Mouse (Mus musculus): ENCODE results near the gene Npas3. TPM values are rescaled to one million over a fixed set of nuclear protein-coding genes. Genes with fewer than 3 reads are reported as not detected.
"Not testable (repeated sequence)": the region's sequence is repeated elsewhere in the genome, so short reads cannot be mapped to it uniquely, and the experiment has no call there.

Npas3 gene
- polyA plus RNA-seq, 1 experiment from 2014 or later: 25.9 TPM

DNA sequence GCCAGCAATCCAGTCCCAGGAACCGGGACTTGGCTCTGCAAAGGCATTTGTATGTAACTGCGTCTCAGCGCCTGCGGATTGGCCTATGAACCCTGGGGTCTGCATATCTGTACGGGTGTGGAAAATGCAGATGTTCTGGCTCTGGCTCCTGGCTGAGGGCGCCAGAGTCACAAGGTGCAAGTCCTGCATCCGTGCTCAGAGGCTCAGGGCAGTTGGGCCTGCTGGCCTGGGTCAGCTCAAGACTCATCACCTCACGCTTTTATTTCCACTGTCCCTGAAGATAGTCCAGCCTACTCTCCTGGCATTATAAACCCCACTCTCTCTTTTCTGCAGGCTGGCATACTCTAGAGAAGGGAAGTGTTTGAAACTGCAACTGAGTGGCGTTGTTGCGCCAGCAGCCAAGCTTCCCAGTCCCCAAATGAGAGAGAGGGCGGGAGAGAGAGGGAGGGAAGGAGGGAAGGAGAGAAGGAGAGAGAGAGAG is 3.3 kb downstream of the Npas3 start:
- H3K9ac ChIP-seq: peak overlapping the region; percentile 97
- ATAC-seq (ENCODE audit: low FRiP score): peak; percentile 21; the same call in 1 of the 2 replicates
- H3K27me3 ChIP-seq (ENCODE audit: control insufficient read depth, insufficient read depth, low read length): peaks cover 8% of the 10 kb centered on the region; the same call in 1 of the 2 replicates
- peak overlapping the region; percentile 89 for H3K4me3 ChIP-seq (replicated peaks; ENCODE audit: low read length)
- WGBS: 1% methylated on average over 11 of the region's 11 CpGs
- H3K36me3 ChIP-seq (replicated peaks; ENCODE audit: control insufficient read depth, insufficient read depth): no peaks in the 10 kb centered on the region
- no peaks in the 10 kb centered on the region for H3K9me3 ChIP-seq (ENCODE audit: control insufficient read depth, low read length)
- peaks cover 28% of the 10 kb centered on the region for H3K4me1 ChIP-seq (replicated peaks; ENCODE audit: control insufficient read depth, insufficient read depth, low read length)
- peak overlapping the region; percentile 85 for H3K4me2 ChIP-seq (replicated peaks)
- DNase-seq (ENCODE audit: low spot score): peak; percentile 60
- peak overlapping the region; percentile 98 for H3K27ac ChIP-seq

DNA sequence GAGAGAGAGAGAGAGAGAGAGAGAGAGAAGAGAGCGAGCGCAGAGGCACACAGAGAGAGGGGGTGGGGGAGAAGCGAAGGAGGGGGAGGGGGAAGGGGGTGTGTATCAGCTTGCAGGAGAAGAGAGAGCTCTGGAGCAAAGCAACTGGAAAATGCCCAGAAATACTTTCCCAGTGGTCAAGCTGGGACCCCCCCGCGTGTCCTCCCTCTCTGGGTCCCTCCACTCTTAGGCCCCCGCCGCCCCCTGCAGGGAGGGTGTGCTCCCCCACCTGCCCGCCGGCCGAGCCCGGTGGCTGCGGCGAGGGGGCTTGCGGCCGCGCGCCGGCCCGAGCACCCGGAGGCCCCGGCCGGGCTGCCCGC is 3.7 kb downstream of the Npas3 start:
- WGBS: under 1% methylated on average over 12 of the region's 23 CpGs
- H3K27ac ChIP-seq: peak overlapping the region; percentile 98
- DNase-seq (ENCODE audit: low spot score): peak; percentile 43
- H3K4me2 ChIP-seq (replicated peaks): peak overlapping the region; percentile 85
- H3K36me3 ChIP-seq (replicated peaks; ENCODE audit: control insufficient read depth, insufficient read depth): no peaks in the 10 kb centered on the region
- H3K9me3 ChIP-seq (ENCODE audit: control insufficient read depth, low read length): no peaks in the 10 kb centered on the region
- peaks cover 23% of the 10 kb centered on the region for H3K4me1 ChIP-seq (replicated peaks; ENCODE audit: control insufficient read depth, insufficient read depth, low read length)
- peak overlapping the region; percentile 89 for H3K4me3 ChIP-seq (replicated peaks; ENCODE audit: low read length)
- peak overlapping the region; percentile 97 for H3K9ac ChIP-seq
- peaks cover 8% of the 10 kb centered on the region; the same call in 1 of the 2 replicates for H3K27me3 ChIP-seq (ENCODE audit: control insufficient read depth, insufficient read depth, low read length)
- ATAC-seq (ENCODE audit: low FRiP score): peak; percentile 29; the same call in 1 of the 2 replicates

DNA sequence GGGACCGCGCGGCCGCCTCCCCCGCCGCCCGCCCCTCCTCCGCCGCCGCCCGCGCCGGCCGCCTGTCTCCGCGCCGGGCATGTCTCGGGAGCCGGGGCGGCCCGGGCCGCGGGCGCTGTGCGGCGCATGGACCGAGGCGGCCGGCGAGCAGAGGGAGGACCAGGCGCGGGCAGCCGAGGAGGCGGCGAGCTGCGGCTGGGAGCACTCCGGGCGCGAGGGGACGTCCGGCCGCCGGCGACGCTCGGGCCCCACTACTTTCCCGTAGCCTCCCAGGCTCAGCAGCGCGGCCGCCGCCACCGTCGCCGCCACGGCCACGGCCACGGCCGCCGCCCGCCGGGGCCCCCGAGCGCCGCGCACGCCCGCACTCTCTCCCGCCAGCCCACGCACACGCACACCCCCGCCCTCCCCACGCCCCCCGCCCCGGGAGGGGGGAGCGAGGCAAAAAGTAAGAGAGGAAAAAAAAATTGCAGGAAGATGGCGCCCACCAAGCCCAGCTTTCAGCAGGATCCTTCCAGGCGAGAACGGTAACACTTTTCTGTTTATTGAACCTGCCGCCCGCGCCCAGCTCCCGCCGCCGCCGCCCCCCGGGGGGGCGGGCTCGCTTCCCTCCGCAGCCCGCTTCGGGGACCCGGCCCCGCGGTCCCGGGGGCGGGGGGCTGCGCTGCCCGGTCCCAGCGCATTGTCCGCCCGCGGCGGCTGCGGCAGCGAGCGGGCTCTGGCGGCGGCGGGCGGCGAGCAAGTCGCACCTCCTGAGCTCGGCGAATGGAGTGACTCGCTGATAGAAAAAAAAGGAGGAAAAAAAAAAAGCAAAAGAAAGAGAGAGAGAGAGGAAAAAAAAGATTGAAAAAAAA is 4.3 kb downstream of the Npas3 start:
- Histone ChIP-seq H3K9ac (peak overlapping the region; percentile 97), H3K4me1 (replicated peaks; ENCODE audit: control insufficient read depth, insufficient read depth, low read length) (peaks cover 21% of the 10 kb centered on the region), H3K27ac (peak overlapping the region; percentile 98), H3K27me3 (ENCODE audit: control insufficient read depth, insufficient read depth, low read length) (peaks cover 5% of the 10 kb centered on the region; the same call in 1 of the 2 replicates), H3K4me3 (replicated peaks; ENCODE audit: low read length) (peak overlapping the region; percentile 89), H3K4me2 (replicated peaks) (peak overlapping the region; percentile 85), H3K9me3 (ENCODE audit: control insufficient read depth, low read length) (no peaks in the 10 kb centered on the region), H3K36me3 (replicated peaks; ENCODE audit: control insufficient read depth, insufficient read depth) (no peaks in the 10 kb centered on the region)
- ATAC-seq (ENCODE audit: low FRiP score): peak; percentile 22; the same call in 1 of the 2 replicates
- DNase-seq (ENCODE audit: low spot score): peak; percentile 57
- WGBS: under 1% methylated on average over 82 of the region's 115 CpGs

DNA sequence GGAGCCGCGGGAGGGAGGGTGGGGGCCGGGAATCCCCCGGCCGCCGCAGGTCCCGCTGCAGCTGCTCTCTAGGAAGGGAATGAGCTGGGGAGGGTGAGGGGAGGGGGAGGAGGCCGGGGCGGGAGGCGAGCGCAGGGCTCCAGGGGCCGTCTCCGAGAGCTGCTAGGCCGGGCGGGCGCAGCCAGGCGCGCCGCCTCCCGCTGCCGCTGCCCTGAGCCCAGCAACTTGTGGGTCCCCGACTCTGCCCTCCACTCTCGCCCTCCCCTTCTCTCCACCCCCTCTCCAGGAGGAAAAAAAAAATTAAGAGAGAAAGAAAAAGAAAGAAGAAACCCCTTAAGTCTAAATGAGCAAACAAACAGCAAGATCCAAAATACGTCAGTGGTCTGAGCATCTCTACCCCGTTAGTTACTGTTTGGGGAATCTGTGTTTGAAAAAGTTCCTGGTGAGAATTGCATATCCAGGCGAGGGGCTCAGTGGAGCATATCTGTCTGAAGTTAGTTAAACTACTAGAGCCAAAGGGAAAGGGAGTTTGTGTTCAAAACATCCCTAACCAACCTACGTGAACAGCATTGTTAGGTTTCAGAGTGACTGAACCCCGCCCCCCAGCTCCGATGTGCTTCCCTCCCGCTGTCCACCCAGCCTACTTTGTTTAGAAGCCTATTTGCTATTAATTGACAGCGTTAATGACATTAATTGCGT is 5.1 kb downstream of the Npas3 start:
- DNase-seq (ENCODE audit: low spot score): peak; percentile 64
- H3K4me2 ChIP-seq (replicated peaks): peak overlapping the region; percentile 85
- H3K36me3 ChIP-seq (replicated peaks; ENCODE audit: control insufficient read depth, insufficient read depth): no peaks in the 10 kb centered on the region
- WGBS: under 1% methylated on average over 26 of the region's 32 CpGs
- H3K4me1 ChIP-seq (replicated peaks; ENCODE audit: control insufficient read depth, insufficient read depth, low read length): peaks cover 21% of the 10 kb centered on the region
- no peaks in the 10 kb centered on the region for H3K9me3 ChIP-seq (ENCODE audit: control insufficient read depth, low read length)
- H3K9ac ChIP-seq: peak overlapping the region; percentile 97
- H3K4me3 ChIP-seq (replicated peaks; ENCODE audit: low read length): peak overlapping the region; percentile 89
- 0 out of 2 replicates have a peak, but pooled peaks cover 5% of the 10 kb centered on the region for H3K27me3 ChIP-seq (ENCODE audit: control insufficient read depth, insufficient read depth, low read length)
- peak; percentile 38; the same call in 1 of the 2 replicates for ATAC-seq (ENCODE audit: low FRiP score)
- peak overlapping the region; percentile 98 for H3K27ac ChIP-seq

DNA sequence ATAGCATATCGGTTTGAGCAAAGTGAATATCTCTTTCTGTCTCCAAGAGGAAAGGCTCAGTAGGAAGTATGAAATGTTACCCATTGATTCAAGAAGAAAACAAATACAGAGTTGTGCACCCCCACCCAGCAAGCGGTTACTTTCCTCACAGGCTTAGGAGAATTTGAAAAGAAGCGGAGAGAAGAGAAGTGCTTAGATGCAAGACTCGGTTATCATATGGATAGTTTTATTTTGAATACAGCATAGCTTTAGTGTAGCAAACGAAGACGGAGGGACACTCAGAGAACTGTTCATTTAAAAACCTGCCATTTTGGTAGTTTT is 5.6 kb downstream of the Npas3 start:
- Histone ChIP-seq H3K36me3 (replicated peaks; ENCODE audit: control insufficient read depth, insufficient read depth) (no peaks in the 10 kb centered on the region), H3K9ac (peak overlapping the region; percentile 97), H3K9me3 (ENCODE audit: control insufficient read depth, low read length) (no peaks in the 10 kb centered on the region), H3K4me2 (replicated peaks) (peak overlapping the region; percentile 85), H3K4me3 (replicated peaks; ENCODE audit: low read length) (peak overlapping the region; percentile 89), H3K27ac (peak overlapping the region; percentile 98), H3K4me1 (replicated peaks; ENCODE audit: control insufficient read depth, insufficient read depth, low read length) (peaks cover 21% of the 10 kb centered on the region), H3K27me3 (ENCODE audit: control insufficient read depth, insufficient read depth, low read length) (0 out of 2 replicates have a peak, but pooled peaks cover 5% of the 10 kb centered on the region)
- no peak for DNase-seq (ENCODE audit: low spot score)
- no peak for ATAC-seq (ENCODE audit: low FRiP score)
- WGBS: 5% methylated on average over 6 of the region's 6 CpGs

DNA sequence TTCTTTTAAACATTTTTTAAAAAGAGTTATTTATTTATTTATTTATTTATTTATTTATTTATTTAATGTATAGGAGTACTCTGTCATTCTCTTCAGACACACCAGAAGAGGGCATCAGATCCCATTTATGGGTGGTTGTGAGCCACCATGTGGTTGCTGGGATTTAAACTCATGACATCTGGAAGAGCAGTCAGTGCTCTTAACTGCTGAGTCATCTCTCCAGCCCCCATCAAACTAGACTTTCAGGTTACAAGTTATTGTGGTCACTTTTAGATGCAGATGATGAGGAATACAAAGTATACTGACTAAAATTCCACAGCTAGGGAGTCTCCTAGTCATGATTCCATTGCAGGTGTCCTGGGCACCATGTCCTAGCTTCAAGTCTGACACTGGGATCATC is 26.0 kb downstream of the Npas3 start:
- H3K9me3 ChIP-seq (ENCODE audit: control insufficient read depth, low read length); H3K9ac ChIP-seq; ATAC-seq (ENCODE audit: low FRiP score); H3K4me3 ChIP-seq (replicated peaks; ENCODE audit: low read length); DNase-seq (ENCODE audit: low spot score); H3K27ac ChIP-seq; H3K4me1 ChIP-seq (replicated peaks; ENCODE audit: control insufficient read depth, insufficient read depth, low read length); H3K36me3 ChIP-seq (replicated peaks; ENCODE audit: control insufficient read depth, insufficient read depth); H3K4me2 ChIP-seq (replicated peaks); H3K27me3 ChIP-seq (ENCODE audit: control insufficient read depth, insufficient read depth, low read length): not testable (repeated sequence)

DNA sequence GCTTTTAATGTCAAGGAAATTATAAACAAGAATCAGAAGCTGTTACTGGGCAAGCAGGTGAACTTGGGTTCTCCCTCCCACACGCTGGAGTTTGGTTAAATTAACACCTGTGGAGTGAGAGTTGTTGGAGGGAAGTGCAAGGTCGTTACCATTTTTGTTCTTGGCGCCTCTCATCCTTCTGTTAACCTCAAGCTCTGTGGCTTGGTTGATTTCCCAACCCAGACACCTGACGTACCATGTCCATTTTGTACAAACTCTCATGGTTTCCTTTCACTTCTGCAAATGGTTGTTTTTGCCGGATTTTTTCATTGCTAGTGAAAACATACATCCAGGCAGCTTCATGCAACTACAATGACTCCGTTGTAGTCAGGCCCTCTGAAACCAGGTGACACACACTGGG is 28.9 kb downstream of the Npas3 start:
- Histone ChIP-seq H3K4me1 (replicated peaks; ENCODE audit: control insufficient read depth, insufficient read depth, low read length) (no peaks in the 10 kb centered on the region), H3K27me3 (ENCODE audit: control insufficient read depth, insufficient read depth, low read length) (no peaks in the 10 kb centered on the region), H3K36me3 (replicated peaks; ENCODE audit: control insufficient read depth, insufficient read depth) (no peaks in the 10 kb centered on the region), H3K4me2 (replicated peaks) (no peak overlapping the region), H3K4me3 (replicated peaks; ENCODE audit: low read length) (no peak overlapping the region), H3K9me3 (ENCODE audit: control insufficient read depth, low read length) (no peaks in the 10 kb centered on the region), H3K27ac (no peak overlapping the region), H3K9ac (no peak overlapping the region)
- ATAC-seq (ENCODE audit: low FRiP score) (no peak), DNase-seq (ENCODE audit: low spot score) (no peak)
- WGBS: 81% methylated on average over 6 of the region's 6 CpGs

DNA sequence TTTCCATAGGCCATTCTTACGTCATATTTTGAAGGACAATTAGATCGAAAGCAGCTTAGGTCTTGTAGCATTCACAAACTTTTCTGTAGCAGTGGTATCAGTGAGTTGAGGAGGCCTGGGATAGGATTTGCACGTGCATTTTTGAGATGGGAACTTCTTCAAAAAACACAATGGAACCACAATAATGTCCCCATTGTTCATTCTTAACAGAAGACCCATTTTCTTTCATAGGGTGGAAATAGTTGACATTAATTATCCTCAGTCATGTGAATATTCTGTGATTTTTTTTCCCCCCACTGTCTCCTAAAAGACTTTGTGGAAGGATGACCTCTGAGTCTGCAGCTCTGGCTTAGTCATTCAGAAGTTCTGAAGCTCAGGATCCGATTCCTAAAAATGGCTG is 41.9 kb downstream of the Npas3 start:
- Histone ChIP-seq H3K9ac (no peak overlapping the region), H3K4me1 (replicated peaks; ENCODE audit: control insufficient read depth, insufficient read depth, low read length) (peaks cover 17% of the 10 kb centered on the region; the same call in 1 of the 2 replicates), H3K36me3 (replicated peaks; ENCODE audit: control insufficient read depth, insufficient read depth) (no peaks in the 10 kb centered on the region), H3K27me3 (ENCODE audit: control insufficient read depth, insufficient read depth, low read length) (no peaks in the 10 kb centered on the region), H3K4me3 (replicated peaks; ENCODE audit: low read length) (no peak overlapping the region), H3K9me3 (ENCODE audit: control insufficient read depth, low read length) (no peaks in the 10 kb centered on the region), H3K4me2 (replicated peaks) (no peak overlapping the region), H3K27ac (no peak overlapping the region)
- ATAC-seq (ENCODE audit: low FRiP score): no peak
- 66% methylated on average over 4 of the region's 4 CpGs for WGBS
- DNase-seq (ENCODE audit: low spot score): no peak

DNA sequence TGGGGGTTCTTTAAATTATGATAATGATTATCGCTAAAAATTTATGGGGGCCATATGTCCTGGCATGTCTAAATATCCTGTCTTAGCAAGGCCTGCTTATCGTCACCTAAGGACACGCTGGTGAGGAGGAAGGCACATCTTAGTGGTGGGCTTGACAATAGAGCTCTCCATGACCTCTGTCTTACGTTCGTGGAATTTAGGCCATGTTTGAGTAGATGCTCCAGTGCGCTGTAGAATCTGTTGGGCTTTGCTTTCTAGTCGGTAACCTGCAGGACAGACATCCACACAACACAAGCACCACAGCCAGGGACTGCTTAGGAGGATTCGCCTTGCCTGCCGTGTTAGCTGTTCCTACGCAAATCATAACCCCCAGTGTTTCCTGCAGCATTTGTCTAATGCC is 42.4 kb downstream of the Npas3 start:
- ATAC-seq (ENCODE audit: low FRiP score): no peak
- H3K27ac ChIP-seq: no peak overlapping the region
- H3K4me2 ChIP-seq (replicated peaks): no peak overlapping the region
- no peak overlapping the region for H3K4me3 ChIP-seq (replicated peaks; ENCODE audit: low read length)
- H3K4me1 ChIP-seq (replicated peaks; ENCODE audit: control insufficient read depth, insufficient read depth, low read length): peaks cover 19% of the 10 kb centered on the region; the same call in 1 of the 2 replicates
- no peaks in the 10 kb centered on the region for H3K27me3 ChIP-seq (ENCODE audit: control insufficient read depth, insufficient read depth, low read length)
- H3K36me3 ChIP-seq (replicated peaks; ENCODE audit: control insufficient read depth, insufficient read depth): no peaks in the 10 kb centered on the region
- no peaks in the 10 kb centered on the region for H3K9me3 ChIP-seq (ENCODE audit: control insufficient read depth, low read length)
- 89% methylated on average over 10 of the region's 10 CpGs for WGBS
- DNase-seq (ENCODE audit: low spot score): no peak
- H3K9ac ChIP-seq: no peak overlapping the region

Measured in hindbrain, embryonic 14.5 days (tissue).